Mouse (Mus musculus) megakaryocyte progenitor cell, adult 5-6 weeks (primary cell): ENCODE results near the gene 4933415F23Rik. TPM values are rescaled to one million over a fixed set of nuclear protein-coding genes. Genes with fewer than 3 reads are reported as not detected.
"Not testable (repeated sequence)": the region's sequence is repeated elsewhere in the genome, so short reads cannot be mapped to it uniquely, and the experiment has no call there.

Experiments used
- ATAC-seq: replicated peaks from 2 replicates; pipeline ENCODE4 v1.8.0; 2016; ENCODE audit warnings: mild to moderate bottlenecking, moderate TSS enrichment, inconsistent platforms; ENCODE audit not compliant: poor library complexity
- total RNA-seq, 2 experiments: library from RNA; stranded (forward) in 1 of 2; stranded (reverse) in 1 of 2; fragments of 157-497, 149-512 nt in 1 of 2; fragments of 200-1000 nt in 1 of 2; gene quantifications; 2 replicates each; pipeline versions ENCODE4 v1.2.3 to v1.2.4; 2015 to 2017

Gene 4933415F23Rik
- not detected in 2 replicates for total RNA-seq (2015)
- total RNA-seq (2017), result not detected in 2 replicates

DNA sequence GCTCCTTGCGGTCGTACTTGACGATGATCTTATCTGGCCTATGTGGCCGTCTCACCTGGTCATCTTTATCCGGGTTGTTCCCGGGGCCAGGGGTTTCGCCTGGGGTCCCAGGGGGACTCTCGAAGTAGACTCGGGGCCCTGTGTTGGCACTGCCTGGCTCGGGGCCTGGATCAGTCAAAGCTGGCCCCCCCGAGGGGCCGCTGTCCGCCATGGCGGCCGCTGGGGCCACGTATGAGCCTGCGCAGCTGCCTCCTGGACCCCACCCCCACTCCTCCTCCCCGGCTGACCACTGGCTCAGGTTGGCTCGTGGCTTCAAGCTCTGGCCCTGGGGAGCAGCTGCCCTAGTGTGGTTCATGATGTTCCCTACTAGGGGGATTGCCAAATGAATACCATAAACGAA is at the start of gene 4933415F23Rik:
4933415F23Rik (minus strand) TSS at position 233 of the 400 bp plus-strand sequence.
- ATAC-seq, result no peak

DNA sequence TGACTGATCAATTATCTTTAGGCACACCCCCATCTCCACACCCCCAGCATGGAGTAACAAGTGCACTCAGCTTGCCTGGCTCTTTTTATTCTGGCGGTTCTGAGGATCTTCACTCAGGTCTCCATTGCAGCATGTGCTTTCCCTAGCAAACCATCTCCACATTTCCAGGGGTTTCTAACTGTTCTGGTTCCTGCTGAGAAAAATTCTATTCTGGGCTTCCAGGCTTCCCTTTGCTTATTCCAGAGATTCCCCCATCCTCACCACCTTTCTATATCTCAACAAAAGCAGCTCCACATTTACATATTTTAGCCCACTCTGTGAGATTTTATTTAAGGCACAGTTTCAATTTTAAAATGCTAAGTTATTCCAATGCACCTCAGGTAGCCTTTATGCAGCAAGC is 49.7 kb upstream of the 4933415F23Rik start:
- ATAC-seq, result no peak

DNA sequence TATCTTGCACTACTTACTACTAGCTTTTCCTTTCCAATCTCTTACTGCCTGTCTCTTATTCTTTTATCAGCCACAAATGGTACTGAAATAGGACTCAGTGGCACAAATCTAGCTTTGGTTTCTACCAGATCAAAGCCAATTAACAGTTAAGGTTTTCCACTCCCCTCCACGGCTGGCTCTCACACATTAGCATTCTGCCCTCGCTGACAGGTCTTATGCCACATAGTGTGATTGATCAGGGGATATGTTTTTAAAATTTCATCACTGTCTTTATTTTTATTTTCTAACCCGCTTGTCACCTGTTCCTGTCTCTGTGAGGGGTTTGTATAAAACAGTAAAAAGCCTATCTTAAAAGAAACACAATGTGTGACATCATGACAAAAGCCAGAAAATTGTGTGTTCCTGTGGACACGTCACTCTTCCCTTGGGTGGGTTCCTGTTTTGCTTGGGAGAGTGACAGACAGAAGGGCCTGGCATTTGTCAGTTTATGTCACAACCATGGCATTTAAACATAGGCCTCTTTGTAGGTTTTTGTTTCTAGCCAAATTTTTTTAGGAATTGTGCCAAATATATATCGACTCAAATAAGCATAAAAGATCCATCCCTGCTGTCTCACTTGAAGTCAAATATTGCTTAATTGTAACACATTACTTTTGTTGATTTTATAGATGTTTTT is 44.3 kb upstream of the 4933415F23Rik start:
- no peak for ATAC-seq

DNA sequence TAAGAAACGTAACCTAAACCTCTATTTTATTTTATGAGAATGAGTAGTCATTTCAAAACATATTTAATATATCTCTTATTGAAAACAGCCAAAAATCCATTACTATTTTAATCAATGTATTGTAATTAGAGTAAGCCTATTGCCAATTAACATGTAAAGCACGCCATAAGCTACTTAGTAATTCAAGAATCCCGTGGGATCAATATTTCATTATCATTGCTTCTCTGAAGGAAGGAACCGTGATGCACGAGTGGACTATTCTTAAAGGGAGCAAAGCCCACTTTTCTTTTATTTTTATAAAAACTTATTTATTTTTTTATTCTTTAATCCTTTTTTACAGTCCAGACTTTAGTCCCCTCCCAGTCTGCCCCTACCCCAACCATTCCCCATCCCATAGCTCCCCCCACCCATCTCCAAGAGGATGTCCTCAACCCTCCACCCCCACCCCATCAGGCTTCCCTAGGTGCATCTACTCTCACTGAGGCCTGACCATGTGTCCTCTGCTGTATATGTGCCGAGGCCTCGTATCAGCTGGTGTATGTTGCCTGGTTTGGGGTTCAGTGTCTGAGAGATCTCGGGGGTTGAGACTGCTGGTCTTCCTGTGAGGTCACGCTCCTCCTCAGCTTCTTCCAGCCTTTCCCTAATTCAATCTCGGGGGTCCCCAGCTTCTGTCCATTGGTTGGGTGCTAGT is 39.2 kb upstream of the 4933415F23Rik start:
- no peak for ATAC-seq

DNA sequence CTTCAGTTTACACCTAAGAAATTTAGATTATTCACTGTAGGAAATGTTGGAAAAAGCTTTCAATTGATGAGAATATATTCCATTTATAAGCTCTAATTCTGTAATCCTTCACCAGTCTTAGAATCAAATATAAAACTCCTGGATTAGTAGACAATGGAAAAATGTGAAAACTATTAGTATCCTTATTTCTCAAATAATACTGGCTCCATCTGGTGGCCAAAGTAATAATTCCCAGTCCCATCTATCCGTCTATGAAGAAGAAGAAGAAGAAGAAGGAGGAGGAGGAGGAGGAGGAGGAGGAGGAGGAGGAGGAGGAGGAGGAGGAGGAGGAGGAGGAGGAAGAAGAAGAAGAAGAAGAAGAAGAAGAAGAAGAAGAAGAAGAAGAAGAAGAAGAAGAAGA is 38.5 kb upstream of the 4933415F23Rik start:
- not testable (repeated sequence) for ATAC-seq

DNA sequence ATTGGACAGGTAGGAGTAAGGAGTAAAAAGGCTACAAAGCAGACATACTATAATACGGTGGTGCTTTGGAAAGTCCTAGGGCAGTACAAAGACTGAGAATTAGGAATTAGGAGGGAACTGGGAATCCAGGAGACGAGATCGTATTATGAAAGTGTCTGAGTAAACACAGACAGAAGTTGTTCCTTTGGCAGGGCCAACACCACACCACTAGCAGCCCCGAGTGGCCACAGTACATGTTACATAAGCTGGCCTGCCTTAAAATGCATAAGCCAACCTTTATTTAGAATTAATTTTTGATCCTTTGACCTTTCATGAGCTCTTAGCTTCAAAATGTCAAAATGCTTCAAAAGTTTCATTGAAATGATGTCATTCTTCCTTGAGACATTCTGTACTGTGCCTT is 18.8 kb upstream of the 4933415F23Rik start:
- ATAC-seq, result no peak

DNA sequence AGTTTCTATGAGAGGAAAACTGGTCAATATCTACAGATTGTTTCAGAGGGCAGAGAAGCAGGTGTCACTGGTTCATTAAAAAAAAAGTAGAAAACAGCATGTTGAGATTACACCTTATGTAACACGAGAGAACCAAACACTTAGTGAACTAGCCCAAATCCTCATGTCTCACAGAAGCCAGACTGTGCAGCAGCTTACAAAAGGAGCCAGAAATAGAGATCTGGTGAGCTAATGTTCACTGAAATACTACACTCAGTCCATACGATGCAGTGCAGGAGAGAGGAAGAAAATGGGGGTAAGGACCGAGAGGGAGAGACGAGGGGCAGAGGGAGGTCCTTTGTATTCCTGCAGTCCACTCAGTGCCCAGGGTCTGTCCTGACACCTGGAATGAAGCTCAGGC is 17.4 kb upstream of the 4933415F23Rik start:
- no peak for ATAC-seq

DNA sequence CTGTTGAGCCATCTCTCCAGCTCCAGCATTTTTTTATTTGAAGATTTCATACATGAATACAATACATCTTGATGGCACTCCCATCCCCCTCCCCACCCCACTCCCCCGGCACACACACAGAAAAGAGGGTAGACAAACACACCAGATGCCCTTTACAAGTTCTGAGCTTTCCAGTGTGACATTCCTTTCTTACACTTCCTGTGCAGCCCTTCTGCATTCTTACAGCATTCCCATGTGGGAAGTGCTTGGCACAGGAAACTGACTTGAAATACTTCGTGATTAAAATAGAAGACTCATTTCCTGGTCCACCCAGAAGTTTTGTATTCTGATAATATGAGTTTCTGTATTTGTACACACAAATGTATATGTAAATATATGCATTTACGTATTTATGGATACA is 15.4 kb upstream of the 4933415F23Rik start:
- no peak for ATAC-seq

DNA sequence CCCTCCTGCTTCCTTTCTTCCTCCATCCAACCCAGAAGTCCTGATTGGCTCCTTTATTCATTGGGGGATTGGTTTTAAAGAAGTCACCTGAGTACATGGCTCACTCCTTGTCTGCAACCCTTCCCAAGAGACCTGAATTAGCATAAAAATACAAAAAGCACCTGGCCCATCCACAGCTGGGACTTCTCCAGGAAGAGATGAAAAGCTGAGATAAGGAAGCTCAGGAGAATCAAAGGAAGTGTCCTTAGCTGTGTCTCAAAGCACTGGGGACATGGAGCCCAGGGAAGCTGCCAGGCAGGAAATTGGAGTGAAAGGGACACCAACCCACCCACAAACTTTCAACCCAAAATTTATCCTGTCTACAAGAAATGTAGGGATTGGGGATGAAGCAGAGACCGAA is 7.1 kb upstream of the 4933415F23Rik start:
- ATAC-seq, result no peak

DNA sequence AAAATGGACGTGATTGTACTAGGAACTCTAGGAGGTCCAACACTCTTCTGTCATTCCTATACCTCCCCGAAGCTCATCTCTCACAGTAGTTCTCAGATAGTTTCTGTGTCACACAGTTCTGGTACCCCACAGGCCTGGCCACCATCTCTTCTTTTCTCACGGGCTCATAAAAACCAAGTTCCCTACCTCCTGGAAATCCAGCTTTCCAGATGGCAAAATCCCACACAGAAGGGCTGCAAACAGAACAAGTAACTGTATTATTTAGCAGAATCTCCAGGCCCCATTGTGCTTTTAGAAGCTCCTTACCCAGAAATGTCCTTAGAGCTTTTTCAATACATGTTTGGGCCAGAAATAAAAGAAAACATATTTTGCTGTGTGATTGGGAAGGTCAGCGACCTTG is 828 bp upstream of the 4933415F23Rik start:
- no peak for ATAC-seq

DNA sequence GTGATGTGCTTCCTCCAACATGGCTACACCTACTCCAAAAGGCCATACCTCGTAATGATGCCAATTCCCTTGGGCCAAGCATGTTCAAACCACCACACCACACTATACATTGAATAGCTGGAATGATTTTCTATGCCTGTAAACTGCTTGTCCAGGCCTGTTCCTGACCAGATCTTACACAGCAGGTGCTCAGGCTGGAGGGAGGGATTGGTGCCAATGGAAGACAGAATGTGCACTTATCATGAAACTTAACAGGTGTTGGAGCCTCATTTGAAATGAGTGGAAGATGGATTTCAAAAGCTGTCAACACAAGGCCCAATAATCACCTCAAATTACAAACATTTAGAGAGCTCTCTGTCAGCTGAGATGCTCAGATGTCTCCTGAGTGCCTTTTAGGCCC is 2.3 kb downstream of the 4933415F23Rik start:
- ATAC-seq, result no peak

DNA sequence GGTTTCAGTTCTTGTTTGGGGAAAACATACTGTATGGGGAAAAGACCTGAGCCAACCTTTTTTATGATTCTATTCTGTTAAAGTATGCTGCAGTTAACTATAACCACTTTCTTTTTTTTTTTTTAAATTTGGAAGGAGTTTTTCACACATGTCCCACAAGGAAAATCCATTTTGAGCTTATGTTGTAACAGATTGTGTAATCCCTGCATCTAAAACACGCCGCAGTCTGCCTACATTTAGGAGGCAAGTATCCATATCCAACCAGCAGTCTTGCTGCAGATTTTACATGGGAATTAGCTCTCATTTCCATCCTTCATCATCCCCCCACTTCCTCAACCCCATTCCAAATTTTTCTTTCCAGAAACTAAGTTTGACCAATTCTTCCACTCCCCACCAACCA is 3.6 kb downstream of the 4933415F23Rik start:
- no peak for ATAC-seq

DNA sequence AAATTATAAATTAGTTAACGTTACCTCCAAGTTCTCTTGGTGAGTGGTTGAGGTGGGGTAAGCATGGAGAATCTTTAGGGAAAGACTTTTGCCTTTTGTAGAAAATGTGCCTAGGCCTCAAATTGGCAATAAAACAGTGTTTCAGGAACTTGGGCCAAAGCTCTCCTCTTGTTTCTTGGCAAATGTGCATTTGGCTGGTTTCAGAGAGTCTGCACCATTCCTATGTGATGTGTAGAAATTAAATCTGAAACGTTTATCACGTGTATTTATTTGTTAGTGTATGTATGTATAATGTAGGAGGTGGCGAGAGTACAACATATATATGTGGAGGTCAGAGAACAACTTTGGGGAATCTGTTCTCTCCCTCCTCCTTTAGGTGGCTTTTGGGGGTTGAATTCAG is 4.1 kb downstream of the 4933415F23Rik start:
- ATAC-seq, result no peak

DNA sequence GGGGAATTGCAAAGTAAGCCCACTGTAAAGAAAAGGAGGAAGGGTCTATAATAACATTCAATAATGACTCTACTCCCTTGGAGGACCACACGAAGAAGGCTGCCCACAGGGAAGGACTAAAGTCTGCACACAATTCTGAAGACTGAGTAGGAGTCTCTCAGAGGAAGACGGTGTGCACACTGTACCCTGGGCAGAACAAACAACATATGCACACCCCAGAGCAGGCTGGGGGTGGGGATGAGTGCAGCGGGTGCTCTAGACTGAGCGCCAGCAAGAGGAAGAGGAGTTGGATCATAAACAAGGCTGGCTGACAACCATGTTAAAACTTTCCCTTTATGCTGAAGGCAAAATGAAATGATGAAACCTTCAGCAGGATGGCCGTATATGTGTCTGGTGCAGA is 34.3 kb downstream of the 4933415F23Rik start:
- ATAC-seq, result no peak

DNA sequence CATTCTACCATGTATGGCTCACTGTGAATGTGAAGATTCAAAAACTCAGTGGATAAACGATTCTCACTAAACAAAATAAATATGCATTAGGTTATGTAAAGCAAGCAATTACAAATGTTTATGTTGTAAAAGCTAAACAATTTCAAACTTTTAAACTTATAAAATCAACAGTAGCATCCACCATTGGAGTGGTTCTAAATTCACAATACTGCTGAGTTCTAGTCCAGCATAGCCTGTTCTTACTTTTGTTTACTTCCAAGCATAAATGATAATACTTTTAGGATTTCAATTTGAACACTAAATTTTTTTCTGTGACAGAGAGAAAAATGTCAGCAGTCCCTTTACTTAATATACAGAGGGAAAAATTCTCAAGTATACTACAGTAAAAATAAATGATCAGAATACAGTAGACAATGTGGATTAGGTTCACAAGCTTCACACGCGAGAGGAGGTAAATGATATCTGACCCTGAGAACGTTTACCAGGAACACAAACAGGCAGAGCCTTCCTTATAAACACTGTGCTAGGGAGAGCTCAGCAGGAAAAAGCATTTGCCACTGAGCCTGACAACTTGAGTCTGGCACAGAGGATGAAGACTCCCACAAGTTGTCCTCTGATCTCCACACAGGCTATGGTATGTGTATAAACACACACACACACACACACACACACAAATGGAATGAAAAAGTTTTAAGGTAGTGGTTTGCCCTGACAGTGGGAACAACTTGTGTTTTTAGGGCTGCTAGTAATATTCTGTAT is 37.2 kb downstream of the 4933415F23Rik start:
- no peak for ATAC-seq

DNA sequence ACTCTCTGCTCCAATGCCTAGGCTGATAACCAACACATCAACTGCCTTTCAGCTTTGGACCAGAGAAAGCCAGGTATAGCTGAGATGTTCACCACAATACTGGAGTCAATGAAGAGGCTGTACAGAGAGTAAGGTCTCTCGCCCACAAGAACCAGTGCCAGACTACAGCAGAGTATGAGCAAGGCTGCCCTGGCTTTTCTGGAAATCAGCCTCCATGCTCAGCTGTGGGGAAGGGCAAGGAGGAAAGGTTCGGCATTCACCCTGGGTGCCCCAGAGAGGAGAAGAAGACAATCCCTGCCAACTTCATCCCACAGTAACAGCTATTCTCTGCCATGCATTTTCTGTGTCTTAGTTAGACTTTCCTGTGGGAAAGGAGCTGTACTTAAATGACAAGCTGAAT is 38.1 kb downstream of the 4933415F23Rik start:
- ATAC-seq, result no peak

DNA sequence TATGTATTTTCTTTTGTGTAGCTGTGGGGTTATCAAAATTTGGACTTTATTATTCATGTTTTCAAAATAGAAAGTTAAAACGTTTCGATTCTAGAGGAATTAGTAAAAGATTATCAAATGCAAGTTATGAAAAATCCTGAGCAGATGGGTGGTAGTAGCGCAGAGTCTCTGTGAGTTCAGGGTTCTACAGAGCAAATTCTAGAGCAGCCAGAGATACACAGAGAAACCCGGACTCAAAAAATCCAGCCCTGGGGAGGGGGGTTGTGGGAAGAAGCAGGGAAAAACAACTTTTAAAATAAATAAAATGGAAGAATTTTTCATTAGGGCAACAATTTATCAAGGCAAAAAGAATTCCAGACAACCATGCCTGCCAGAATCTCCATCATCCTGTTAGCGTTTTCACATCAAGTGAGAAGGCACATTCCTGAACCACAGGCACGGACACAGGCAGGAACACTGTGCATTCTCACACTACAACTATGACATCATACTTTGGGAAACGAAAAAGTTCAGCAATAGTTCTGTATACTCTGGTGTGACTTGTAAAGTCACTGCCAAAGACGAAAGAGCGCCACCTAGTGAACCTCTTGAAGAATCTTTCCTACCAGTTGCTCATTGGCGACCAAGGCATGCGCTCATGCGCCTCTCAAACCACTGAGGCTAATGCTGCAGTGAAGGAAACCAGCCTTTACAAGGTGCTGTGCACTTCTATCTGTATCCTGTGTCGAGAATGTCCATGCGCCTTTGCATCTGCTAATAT is 40.3 kb downstream of the 4933415F23Rik start:
- ATAC-seq, result peak; percentile 80

DNA sequence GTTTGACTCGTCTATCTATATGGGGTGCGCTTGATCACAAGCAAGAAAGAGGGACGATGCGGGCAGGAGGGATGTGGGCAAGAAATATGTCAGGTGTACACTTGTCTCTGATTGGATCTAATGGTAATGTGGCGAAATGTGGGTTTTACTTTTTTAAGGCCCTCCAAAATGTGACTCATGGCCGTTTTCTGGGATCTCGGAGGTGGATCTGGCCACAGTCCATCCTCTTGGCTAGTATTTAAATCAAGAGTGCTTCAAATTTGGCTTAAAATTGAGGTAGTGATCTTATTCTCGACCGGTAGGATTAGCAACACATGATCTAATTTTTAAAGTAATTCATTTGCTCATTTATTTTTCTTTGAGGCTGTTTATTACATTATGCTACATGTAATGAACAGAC is 42.0 kb downstream of the 4933415F23Rik start:
- ATAC-seq, result no peak
